Mouse (Mus musculus) liver, postnatal 0 days (tissue): ENCODE measurements at regions not wholly inside any gene's neighbourhood (a gene's known extent, or its start where the extent isn't known, plus 50 kb on each side); places are given as distances from the start of the nearest gene placed in this dataset.

Experiments used
- CTCF ChIP-seq: sonication (generic); IDR thresholded peaks from 2 replicates; pipeline ENCODE4 v1.5.1; 2016; ENCODE audit warnings: antibody characterized with exemption, low read depth
- EP300 ChIP-seq: IDR thresholded peaks from 2 replicates; pipeline ENCODE4 v1.6.1; 2016; ENCODE audit warnings: antibody characterized with exemption, low read depth, mild to moderate bottlenecking

GRCm38 (mm10) chr2:169424166-169424920 is 163.2 kb downstream of the Gm11011 start:
- TF ChIP-seq CTCF: no peak
- TF ChIP-seq EP300: no peak
